Mouse (Mus musculus) heart, postnatal 0 days (tissue): ENCODE data around the gene Ush2a.

Experiments used
- CTCF ChIP-seq: IDR thresholded peaks from 2 replicates; pipeline ENCODE4 v1.5.1; 2016; ENCODE audit warnings: antibody characterized with exemption, control low read depth, low read depth
- EP300 ChIP-seq: IDR thresholded peaks from 2 replicates; pipeline ENCODE4 v1.6.1; 2016; ENCODE audit warnings: antibody characterized with exemption, low read depth

DNA sequence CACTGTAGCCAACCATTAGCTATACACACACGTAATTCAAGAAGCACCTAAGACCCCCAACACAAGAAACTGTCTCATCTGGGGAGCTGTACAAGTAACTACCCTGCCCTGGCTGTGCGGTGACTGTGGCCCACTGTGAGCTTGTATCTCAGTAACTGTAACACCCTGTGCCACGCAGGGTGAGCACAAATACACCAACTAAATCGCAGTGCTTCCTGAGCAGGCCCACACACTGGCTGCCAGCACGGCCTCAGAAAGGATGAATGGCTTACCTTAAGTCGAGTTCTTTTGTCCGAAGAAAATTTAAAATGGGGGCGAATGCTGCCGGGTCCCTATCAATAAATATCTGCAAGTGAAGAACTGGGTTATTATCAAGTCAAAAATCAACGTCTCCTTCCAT, 738.2 kb downstream of the Ush2a start:
- TF ChIP-seq CTCF, result no peak
- TF ChIP-seq EP300, result no peak
